Mouse (Mus musculus) forebrain, embryonic 11.5 days (tissue): ENCODE measurements around the gene Atp13a3. TPM values are rescaled to one million over a fixed set of nuclear protein-coding genes. Genes with fewer than 3 reads are reported as not detected.
A peak's percentile ranks its signal among the peaks of the same experiment; 100 is the strongest.

ENCODE experiments used
- ATAC-seq: fragments of 200-750 bp; cut with Nextera tagmentation; replicated peaks from 2 replicates; pipeline ENCODE4 v1.8.0; 2017; ENCODE audit warnings: moderate TSS enrichment; ENCODE audit not compliant: low FRiP score
- DNase-seq: peaks from one replicate; pipeline ENCODE4 v3.0.0-alpha.2; 2017; ENCODE audit warnings: low spot score
- H3K27ac ChIP-seq: fragments of 300-500 bp; sonication (generic); 2 replicates; pipeline ENCODE4 v1.5.1; 2014; ENCODE audit warnings: low read depth, low read length
- H3K27me3 ChIP-seq: fragments of 300-500 bp; sonication (generic); 2 replicates; pipeline ENCODE4 v1.6.1; 2014; ENCODE audit warnings: mild to moderate bottlenecking, low read length, mixed read lengths; ENCODE audit not compliant: control insufficient read depth, insufficient read depth
- H3K36me3 ChIP-seq: fragments of 300-500 bp; sonication (generic); 2 replicates; pipeline ENCODE4 v1.6.1; 2014; ENCODE audit warnings: mild to moderate bottlenecking, low read length, moderate library complexity, mixed read lengths; ENCODE audit not compliant: control insufficient read depth, insufficient read depth
- H3K4me1 ChIP-seq: fragments of 300-500 bp; sonication (generic); replicated peaks from 2 replicates; pipeline ENCODE4 v1.6.1; 2014; ENCODE audit warnings: low read length, mixed read lengths; ENCODE audit not compliant: control insufficient read depth, insufficient read depth
- H3K4me2 ChIP-seq: fragments of 300-500 bp; sonication (generic); 2 replicates; pipeline ENCODE4 v1.6.1; 2014; ENCODE audit warnings: low read depth, mild to moderate bottlenecking, low read length, moderate library complexity, mixed read lengths; ENCODE audit not compliant: severe bottlenecking
- H3K4me3 ChIP-seq: fragments of 300-500 bp; sonication (generic); 2 replicates; pipeline ENCODE4 v1.5.1; 2014; ENCODE audit warnings: low read depth, low read length
- H3K9ac ChIP-seq: fragments of 300-500 bp; sonication (generic); 2 replicates; pipeline ENCODE4 v1.6.1; 2014; ENCODE audit warnings: low read length
- H3K9me3 ChIP-seq: fragments of 300-500 bp; sonication (generic); 2 replicates; pipeline ENCODE4 v1.6.1; 2016; ENCODE audit warnings: low read length, mixed read lengths; ENCODE audit not compliant: control insufficient read depth
- WGBS: fragments of 180-500 bp; shearing (Covaris S2); extraction: QIAGEN DNeasy Blood & Tissue Kit; methylation state at CpG from one replicate; pipeline ENCODE4 v1.1.7; 2014; 5-methylcytosine and 5-hydroxymethylcytosine counted together
- polyA plus RNA-seq: library from polyadenylated mRNA; unstranded; fragments of >200 nt; fragmentation: Nextera tagmentation; extraction: Ambion mirVana; gene quantifications from 2 replicates; pipeline ENCODE4 v1.2.1, GENCODE M21; 2014

Atp13a3 gene
- polyA plus RNA-seq, 1 experiment from 2014 or later: 15.5 TPM

DNA sequence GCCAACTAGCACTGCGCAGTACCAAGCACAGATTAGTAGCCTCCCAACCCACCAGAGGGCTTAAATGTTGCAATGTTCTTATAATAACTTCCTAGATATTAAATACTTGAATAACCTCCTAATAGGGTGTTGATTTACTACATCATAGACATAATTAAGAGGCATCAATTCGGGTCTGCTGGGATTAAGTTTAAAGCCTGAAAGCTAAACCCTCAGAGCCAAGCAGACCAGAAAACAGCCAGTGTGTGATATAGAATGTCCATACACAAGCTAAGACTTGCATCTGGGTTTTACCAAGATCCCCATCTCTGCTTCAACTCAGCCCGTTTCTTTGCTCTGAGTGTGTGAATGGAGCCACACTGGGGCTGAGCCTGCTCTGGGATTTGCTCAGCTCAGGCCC, 2.2 kb downstream of the Atp13a3 start:
- no peak for DNase-seq
- ATAC-seq: no peak
- WGBS: 83% methylated on average over 3 of the region's 3 CpGs
- Histone ChIP-seq H3K36me3 (no peaks in the 10 kb centered on the region), H3K27me3 (no peaks in the 10 kb centered on the region), H3K4me1 (no peaks in the 10 kb centered on the region), H3K9ac (no peak overlapping the region), H3K9me3 (no peaks in the 10 kb centered on the region), H3K4me3 (no peak overlapping the region), H3K4me2 (no peak overlapping the region), H3K27ac (no peak overlapping the region)

DNA sequence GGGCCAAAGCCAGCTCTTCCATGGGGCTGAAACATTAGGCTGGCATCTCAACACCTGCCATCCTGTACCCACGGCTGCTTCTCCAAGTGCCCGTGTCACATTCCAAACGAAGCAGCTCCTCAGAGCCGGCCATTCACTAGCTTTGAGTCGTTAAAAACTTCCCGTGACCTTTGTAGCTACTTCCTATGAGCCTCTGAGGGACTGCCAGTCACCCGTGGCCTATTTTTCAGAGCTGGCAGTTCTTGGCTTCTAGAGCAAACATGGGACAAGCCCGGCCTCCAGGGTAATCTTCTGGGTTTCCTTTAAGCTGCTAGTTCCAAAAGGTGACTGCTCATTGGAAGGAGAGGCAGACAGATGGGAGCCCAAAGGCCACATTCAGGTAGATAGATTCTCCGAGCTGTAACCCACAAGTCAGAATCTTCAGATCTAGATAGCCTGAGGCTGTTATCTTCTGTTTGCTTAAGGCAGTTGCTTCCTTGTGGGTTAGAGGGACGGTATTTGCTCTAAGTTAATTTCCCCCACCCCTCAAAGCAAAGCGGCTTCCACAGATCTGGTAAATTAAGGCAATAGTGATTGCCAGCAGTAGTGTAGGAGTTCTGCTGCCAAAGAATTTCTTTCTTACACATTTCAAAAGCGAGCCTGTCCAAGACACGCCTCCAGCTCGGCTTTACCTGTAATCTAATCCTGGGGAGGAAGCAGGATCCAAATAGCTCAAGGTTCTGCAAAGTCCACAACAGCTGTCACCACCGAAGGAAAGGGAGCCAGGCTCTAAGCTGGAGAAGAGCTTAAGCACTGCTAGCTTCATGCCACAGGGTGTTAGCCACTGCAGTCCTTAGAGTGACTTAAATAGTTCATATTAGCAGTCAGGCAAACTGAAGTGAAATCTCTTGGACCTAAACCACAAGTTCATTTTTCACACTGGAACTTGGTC, 8.4 kb downstream of the Atp13a3 start:
- Histone ChIP-seq H3K9me3 (no peaks in the 10 kb centered on the region), H3K36me3 (no peaks in the 10 kb centered on the region), H3K27me3 (no peaks in the 10 kb centered on the region), H3K9ac (no peak overlapping the region), H3K4me3 (no peak overlapping the region), H3K27ac (no peak overlapping the region), H3K4me1 (no peaks in the 10 kb centered on the region), H3K4me2 (no peak overlapping the region)
- DNase-seq (no peak), ATAC-seq (no peak)
- WGBS: 45% methylated on average over 15 of the region's 15 CpGs

DNA sequence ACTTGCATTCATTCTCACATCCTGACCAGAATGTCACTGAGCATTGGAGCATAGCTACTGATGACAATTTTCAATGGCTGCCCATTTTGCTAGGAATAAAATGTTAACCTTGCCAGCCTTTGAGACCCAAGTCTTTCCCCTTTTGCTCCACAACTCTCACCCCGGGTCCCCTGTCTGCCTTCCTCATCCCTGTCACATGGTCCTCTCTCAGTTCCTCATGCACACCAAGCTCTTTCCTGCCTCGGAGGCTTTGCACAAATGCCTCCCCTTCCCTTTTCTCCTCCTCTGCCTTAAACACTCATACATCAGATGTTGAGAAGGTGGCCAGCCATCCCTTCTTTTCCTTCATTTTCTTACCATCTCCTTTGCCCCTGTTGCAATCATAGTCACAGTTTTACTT, 10.6 kb downstream of the Atp13a3 start:
- Histone ChIP-seq H3K4me2 (no peak overlapping the region), H3K4me3 (no peak overlapping the region), H3K9ac (no peak overlapping the region), H3K36me3 (no peaks in the 10 kb centered on the region), H3K9me3 (no peaks in the 10 kb centered on the region), H3K27ac (no peak overlapping the region), H3K27me3 (no peaks in the 10 kb centered on the region), H3K4me1 (no peaks in the 10 kb centered on the region)
- no peak for ATAC-seq
- no peak for DNase-seq
- WGBS: 84% methylated on average over 2 of the region's 2 CpGs

DNA sequence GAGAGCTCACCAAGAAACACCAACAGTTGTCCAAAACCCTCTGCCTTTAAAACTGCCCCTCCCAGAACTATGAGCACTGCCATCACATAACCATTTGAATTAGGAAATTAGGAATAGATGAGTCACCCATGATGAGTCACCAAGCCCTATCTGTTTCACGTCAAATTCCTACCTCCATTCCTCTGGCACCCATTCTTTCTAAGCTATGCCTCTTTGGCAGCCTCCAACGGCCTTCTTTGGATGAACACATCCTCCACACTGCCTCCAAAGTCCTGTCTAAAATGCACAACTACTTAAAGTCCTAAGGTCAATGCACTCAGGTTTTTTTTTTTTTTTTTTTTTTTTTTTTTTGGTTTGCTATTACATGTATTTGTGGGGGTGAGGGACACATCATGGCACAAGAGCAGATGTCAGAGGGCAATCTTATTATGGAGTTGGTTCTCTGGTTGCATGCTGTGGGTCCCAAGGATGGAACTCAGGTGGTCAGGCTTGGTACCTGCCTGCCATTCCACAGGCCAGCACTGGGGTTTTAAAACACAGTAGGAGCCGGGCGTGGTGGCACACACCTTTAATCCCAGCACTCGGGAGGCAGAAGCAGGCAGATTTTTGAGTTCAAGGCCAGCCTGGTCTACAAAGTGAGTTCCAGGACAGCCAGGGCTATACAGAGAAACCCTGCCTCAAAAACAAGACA, 15.0 kb downstream of the Atp13a3 start:
- no peak overlapping the region for H3K27ac ChIP-seq

DNA sequence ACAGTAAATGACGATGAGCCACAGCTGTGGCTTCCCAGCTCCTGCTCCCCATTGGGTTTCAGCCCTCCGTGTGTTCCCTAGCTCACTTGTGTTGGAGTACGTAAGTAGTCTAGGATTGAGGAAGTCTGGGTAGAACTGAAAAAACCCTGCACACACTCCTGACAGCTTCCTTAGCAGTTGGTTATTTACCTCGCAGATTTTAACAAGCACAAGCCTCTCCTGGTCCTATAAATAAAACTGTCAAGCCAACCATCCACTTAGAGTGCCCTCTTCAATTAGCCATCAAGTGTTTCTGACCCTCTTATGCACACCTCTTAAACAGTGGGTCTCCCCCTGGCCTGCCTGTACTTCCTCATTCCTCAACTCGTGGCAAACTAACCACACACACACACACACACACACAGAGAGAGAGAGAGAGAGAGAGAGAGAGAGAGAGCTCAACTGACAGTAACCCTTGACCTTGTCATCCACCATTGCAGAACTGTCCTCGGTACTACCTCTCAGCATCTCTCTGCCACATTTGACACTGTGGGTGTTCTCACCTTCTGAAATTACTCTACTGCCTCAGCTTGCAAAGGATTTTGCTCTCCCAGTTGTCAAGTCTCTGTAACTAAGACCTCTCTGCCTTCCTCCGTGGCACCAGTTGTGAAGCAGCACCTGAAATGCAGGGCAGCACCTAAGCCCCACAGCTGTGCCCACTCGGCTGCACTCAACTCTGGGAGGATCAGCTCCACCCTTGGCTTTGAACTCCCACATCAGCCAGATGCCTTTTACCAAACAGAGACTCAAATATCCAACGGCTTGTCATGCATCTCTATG, 15.7 kb downstream of the Atp13a3 start:
- Histone ChIP-seq H3K4me1 (peaks cover 7% of the 10 kb centered on the region; the same call in 1 of the 2 replicates), H3K36me3 (no peaks in the 10 kb centered on the region; the same call in 1 of the 2 replicates), H3K27ac (no peak overlapping the region), H3K4me2 (peak overlapping the region; percentile 94; the same call in 1 of the 2 replicates), H3K9me3 (no peaks in the 10 kb centered on the region), H3K4me3 (no peak overlapping the region), H3K9ac (peak overlapping the region; percentile 92; the same call in 1 of the 2 replicates), H3K27me3 (no peaks in the 10 kb centered on the region)
- WGBS: 80% methylated on average over 9 of the region's 9 CpGs
- ATAC-seq (no peak), DNase-seq (no peak)

More for the DNA sequence above, 15.0 kb downstream of the Atp13a3 start:
- WGBS: 88% methylated on average over 5 of the region's 5 CpGs
- DNase-seq (no peak), ATAC-seq (no peak)
- Histone ChIP-seq H3K27me3 (no peaks in the 10 kb centered on the region), H3K9me3 (no peaks in the 10 kb centered on the region), H3K4me1 (peaks cover 7% of the 10 kb centered on the region; the same call in 1 of the 2 replicates), H3K4me2 (no peak overlapping the region), H3K4me3 (no peak overlapping the region), H3K36me3 (no peaks in the 10 kb centered on the region; the same call in 1 of the 2 replicates), H3K9ac (no peak overlapping the region)

DNA sequence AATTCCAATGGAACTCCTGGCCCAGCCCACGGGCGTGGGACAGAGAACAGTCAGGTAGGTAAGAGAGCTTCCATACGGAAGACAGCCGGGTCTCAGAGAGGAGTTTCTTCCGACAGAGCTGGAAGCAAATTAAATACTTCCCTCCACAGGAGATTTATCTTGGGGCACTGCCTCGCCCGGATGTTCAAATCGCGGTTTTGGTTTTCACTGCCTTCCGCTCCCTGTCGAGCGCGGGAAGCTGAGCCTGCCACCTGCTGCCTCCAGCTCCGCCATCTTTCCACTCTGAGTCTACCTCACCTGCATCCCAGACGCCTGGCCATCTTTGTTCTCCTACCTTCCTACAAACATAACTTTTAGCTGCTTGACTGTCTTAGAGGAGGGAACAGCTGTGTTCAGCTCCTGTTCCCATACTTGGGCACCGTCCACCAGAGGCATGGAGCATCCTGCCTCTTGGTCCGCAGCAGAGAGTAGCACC, 16.5 kb downstream of the Atp13a3 start:
- peak; percentile 13; the same call in 1 of the 2 replicates for ATAC-seq

DNA sequence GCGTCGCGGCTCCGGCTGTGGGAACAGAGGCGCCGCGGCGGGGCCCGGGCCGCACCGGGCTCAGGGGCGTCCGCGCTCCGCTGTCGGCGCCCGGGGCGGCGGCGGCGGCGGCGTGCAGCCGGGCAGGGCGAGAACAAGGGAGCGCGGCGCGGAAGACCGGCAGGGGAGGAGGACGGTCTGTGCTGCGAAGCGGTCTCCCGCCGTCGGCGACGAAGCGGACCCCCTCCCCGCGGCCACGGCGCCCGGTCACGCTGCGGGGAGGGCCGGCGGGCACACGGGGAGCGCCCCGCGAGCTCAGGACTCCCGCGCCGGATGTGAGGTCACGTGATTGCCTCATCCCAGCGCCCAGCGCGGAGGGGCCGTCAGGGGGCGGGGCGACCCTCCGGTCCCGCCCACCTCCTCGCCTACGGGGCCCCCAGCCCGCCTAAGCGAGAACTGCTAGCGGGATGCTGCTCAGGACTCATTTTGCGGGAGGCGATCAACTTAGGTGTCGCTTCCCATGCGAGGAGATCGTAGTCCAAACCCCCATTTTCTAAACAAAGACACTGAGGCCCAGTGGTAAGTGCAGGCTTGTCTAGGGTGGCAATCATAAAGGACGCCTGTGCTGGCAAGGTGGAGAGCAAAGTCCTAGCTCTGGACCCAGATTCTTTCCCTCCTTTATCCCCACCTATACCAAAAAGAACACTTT, 17.1 kb downstream of the Atp13a3 start:
- peak overlapping the region; percentile 94 for H3K4me2 ChIP-seq
- H3K9me3 ChIP-seq: no peaks in the 10 kb centered on the region
- H3K36me3 ChIP-seq: no peaks in the 10 kb centered on the region; the same call in 1 of the 2 replicates
- peaks cover 7% of the 10 kb centered on the region; the same call in 1 of the 2 replicates for H3K4me1 ChIP-seq
- 0 out of 2 replicates have a peak overlapping the region, but pooled peaks have one; percentile 37 for H3K27ac ChIP-seq
- WGBS: under 1% methylated on average over 57 of the region's 76 CpGs
- ATAC-seq (peak; percentile 94), DNase-seq (peak; percentile 96)
- peak overlapping the region; percentile 97 for H3K4me3 ChIP-seq
- H3K9ac ChIP-seq: peak overlapping the region; percentile 92
- no peaks in the 10 kb centered on the region for H3K27me3 ChIP-seq

More for the DNA sequence above, 16.5 kb downstream of the Atp13a3 start:
- peak overlapping the region; percentile 92 for H3K9ac ChIP-seq
- H3K9me3 ChIP-seq: no peaks in the 10 kb centered on the region
- peak; percentile 73 for DNase-seq
- peak overlapping the region; percentile 94 for H3K4me2 ChIP-seq
- peak overlapping the region; percentile 97 for H3K4me3 ChIP-seq
- H3K4me1 ChIP-seq: peaks cover 7% of the 10 kb centered on the region; the same call in 1 of the 2 replicates
- no peak overlapping the region for H3K27ac ChIP-seq
- no peaks in the 10 kb centered on the region for H3K27me3 ChIP-seq
- H3K36me3 ChIP-seq: no peaks in the 10 kb centered on the region; the same call in 1 of the 2 replicates
- 5% methylated on average over 17 of the region's 17 CpGs for WGBS
